Mouse (Mus musculus) CH12F3 (cell line): ENCODE measurements around the gene Cpne7.

Experiments used
- in situ Hi-C: fragments of 300-500 bp; cut with MboI; formaldehyde crosslinking; loops from 2 replicates; pipeline ENCODE4 v1.14.3; 2020; ENCODE audit warnings: low sequenced_read_pairs

The Cpne7 gene

DNA sequence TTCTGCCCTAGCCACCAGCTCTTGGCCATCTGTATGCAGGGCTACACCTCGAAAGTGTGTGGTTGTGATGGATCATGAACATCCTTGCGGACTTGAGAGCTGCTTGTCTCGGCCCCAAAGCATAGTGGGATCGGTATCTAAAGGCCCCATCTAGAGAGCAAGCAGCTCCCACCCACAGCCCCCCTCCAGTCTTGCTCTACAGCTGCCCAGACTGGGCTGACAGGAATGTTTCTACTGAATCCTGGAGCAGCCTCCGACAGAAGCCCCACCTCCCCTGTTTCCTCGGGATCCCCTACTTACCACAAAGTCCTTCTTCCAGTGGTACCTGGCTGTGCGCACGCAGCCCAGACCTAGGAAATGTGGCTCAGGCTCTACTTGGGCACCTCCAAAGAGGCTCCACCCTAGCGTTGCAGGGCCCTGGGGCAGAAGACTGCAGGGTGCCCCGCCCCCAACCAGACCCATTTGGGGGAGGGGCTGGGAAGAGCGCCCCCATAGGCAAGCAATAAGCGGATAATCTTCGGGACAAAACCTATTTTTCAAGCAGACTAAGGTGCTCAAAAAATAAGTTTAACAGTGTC, 40.8 kb downstream of the Cpne7 start, which contains the start of gene Sult5a1:
Gene Sult5a1 (minus strand): TSS at position 428 of the 578 bp plus-strand sequence.
- in situ Hi-C loops: no loop called here

DNA sequence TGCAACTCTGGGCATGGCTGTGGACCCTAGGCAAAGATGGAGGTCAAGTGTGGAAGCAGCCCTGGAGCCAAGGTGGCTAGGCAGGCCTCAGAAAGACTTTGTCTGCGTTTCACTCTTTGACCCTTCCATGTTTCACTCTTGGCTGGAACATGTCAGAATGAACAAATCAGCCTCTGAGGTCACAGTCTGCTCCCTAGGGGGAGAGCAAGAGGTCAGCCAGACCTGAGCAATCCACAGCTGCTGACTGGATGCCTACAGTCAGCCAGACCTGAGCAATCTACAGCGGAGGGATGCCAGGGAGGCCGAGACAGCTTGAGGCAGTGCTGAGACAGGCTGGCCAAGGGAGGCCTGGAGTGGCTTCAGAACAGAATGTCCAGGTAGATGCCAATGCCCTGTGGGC, 64.2 kb downstream of the Cpne7 start:
- in situ Hi-C loops: no loop called here
